Mouse (Mus musculus) left cerebral cortex, adult 9 months (tissue): Measurements from ENCODE around the gene Il1rl2.

Source experiments
- DNase-seq, 2 experiments: peaks; one replicate each; pipeline ENCODE4 v3.0.0; 2022; ENCODE audit warnings: low spot score in 2 of 2

Il1rl2 gene

DNA sequence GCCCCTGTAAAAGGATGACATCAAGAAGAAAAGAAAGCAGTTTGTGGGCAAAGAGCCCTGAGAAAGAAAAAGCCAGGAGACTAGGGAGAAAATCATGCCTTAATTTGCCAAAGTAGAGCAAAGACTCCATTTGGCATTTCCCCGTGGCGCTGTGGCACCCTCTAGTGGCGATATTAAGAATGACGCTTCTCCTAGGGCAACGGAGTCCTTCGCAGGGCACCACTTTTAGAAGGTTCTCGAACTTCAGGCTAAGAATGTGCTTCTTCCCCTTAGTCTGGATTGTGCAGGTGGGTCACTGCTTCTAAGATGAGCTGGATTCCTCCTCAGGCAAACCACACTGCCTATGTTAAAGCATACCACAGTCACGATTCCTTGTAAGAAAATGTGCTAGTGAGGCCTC, 54.4 kb downstream of the Il1rl2 start:
- peak in 1 of 2 experiments; percentile 55 for DNase-seq

DNA sequence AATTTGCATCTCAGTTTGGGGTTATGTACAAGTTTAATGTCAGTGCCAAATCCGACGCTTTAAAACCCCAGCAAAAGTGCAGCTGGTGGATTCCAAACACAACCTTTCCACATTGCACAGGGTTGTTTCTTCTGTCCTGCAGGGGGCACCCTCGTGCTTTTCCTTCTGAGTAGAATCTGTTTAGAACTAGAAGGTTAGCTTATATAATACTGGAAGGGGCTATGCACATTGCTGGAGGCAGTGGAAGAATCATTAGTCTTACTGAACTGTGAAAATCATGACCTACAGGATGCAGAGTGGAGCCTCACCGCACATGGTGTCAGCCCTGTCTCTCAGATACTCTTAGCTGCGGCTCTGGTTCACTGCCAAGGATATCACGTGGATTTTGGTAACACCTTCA, 55.7 kb downstream of the Il1rl2 start:
- DNase-seq: peak in 1 of 2 experiments; percentile 74

DNA sequence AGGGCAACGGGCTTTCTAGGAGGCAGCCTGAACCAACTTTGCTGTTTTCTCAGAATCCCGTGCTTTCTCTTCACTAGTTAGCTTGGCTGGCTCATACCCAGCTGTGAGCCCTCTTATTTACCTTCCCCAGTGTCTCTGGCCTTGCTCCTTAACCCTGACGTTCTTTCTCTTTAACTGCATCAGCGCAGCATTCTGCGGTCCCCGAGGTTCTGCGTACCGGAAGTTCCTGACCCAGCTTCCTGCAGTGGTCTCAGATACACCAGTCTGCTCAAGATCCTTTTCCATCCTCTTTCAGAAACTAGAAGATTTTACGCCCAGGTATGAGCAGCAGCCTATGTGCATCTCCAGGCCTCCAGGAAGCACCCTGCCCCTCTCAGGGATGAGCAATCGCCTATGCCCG, 56.6 kb downstream of the Il1rl2 start:
- no peak for DNase-seq

DNA sequence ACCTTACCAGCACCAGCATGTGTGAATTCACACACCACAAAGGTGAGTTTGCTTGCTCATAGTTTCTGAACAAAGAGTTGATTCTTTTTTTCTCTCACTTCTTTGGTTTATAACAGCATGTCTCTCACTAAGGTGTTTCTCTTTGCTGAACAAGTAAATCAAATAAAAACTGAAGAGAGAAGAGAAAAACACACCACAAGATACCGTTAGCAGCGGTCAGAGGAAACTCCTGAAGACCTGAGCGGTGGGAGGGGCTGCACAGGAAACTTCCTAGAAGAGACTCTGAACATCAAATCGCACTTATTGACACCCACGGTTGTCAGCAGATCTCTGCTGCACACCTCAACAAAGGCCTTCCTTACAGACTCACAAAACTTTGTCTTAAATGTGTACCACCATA, 58.4 kb downstream of the Il1rl2 start:
- no peak for DNase-seq

DNA sequence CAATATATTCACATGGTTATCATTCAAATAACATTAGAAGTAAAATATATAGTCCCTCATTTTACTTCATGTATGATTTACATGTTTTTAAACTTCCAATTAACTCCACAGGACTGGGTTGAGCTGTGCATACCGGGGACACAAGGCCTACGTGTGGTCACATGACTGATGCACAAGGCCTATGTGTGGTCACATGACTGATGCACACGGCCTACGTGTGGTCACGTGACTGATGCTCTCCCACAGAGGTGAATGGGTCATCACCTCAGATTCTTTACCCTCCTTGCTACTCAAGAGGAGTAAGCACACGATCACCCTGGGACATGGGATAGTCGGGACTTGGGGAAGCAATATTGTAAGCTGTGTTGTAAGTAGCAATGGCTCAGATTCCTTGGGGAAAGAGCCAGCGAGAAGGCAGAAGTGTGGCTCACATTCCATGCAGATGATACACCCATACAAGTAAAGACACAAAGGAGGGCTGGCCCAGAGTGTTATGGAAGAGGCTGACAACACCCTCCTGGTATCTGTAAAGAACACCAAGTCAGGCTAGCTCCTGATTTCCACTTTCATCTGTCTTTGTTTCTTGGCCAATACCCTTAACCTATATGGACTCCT, 60.6 kb downstream of the Il1rl2 start:
- DNase-seq: no peak

DNA sequence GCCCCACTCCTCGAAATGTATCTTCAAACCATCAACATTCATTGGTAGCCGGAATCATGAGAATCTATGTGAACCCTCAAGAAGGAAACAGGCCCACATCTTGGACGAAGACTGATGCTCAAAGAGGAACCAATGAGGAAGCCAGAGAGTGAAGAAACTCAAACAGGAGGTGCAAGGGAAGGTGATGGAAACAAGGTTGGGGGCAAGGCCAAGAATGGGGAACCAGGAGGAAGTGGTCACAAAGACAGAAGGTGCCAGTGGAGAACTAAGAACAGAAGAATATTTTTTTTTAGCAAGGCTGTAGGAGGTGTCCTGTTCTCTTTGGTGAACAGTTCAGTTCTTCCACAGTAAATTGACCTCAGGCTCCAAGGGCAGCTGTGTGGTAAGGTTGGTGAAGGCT, 67.0 kb downstream of the Il1rl2 start:
- DNase-seq: no peak

DNA sequence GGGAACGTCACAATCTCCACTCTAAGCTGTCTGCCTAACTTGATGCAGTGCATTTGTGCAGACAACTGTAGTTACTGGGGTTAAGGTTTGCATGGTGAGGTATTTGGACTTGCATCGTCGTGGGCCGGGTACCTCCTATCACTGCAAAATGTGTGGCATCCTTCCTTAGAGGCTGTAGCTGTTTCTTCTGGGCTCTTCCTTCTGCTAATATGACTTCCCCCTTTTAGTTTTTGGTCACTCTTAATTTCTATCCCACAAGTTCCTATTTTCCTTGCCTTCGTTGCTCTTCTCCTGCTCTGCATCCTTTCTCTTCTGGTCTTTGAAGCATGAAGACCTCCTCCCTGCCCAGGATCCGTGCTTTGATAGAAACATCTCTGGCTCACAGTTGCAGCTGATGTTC, 68.1 kb downstream of the Il1rl2 start:
- DNase-seq: no peak

DNA sequence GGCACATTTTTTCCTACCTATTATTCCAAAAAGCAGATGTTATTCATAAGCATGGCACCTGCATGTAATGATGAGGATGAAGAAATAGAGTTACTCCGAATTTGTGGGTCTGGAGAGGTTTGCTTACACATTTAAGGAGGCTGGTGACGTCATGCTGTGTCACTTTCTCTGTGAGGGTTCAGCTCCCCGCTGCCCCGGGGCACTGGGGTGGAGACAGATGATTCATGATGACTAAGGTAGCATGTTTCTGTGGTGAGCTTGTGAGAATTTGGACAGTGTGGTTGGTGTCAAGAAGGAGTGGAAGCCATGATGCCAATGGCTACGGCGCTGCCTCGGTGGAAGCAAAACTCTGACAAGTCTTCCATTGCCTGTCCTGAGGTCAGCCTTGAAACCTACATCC, 68.8 kb downstream of the Il1rl2 start:
- DNase-seq: no peak

DNA sequence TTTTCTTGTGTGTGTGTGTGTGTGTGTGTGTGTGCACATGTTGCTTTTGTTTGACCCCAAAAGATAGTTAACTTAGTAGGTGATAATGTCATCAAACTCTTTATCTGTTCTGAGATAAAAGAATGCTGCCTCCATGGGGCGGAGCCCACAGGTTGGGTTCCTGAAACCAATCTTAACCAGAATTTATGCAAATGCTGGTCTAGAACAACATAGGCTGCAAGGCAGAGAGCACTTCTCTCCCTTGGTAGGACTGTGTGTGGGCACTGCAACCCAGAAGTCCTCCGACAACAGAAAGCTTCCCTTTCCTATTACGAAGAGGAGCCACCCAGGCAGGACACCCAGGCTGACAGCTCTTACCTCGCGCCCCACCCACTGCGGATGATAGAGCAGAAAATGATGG, 75.2 kb downstream of the Il1rl2 start:
- no peak for DNase-seq

DNA sequence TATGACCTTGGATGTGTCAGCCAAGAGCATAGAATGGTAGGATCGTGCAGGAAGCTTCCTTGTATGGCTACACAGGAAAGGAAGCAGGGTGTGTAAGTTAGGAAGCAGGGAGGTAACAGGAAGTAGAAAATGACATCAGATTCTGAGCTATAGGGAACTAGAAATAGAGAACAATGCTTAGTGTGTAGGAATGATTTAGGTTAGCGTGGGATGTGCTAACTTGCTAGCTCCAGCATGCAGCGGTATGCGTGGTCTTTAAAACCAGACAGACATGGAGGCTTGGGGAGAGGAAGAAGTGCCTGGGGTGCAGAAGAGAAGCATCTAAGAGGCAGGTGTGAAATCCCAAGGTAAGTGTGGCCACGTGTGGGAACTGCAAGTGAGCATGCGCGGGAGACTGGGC, 80.3 kb downstream of the Il1rl2 start:
- peak in 1 of 2 experiments; percentile 13 for DNase-seq

DNA sequence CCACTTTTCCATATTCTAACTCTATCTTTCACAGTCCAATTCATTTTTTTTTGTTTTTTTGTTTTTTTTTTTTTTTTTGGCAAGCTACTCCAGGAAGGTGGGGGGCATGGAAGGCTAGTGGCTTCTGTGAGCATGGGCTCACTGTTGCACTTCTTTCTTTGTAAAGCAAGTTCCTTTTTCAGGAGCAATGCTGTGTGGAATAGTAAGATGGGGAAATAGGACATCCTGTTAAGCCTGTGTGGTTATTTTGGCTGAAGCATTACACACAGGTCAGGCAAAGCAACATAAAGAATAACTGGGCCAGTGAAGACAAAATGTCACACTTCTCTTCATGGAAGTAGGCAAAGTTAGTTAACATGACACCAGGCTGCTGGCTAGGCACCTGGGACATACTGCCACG, 85.5 kb downstream of the Il1rl2 start:
- DNase-seq: no peak

DNA sequence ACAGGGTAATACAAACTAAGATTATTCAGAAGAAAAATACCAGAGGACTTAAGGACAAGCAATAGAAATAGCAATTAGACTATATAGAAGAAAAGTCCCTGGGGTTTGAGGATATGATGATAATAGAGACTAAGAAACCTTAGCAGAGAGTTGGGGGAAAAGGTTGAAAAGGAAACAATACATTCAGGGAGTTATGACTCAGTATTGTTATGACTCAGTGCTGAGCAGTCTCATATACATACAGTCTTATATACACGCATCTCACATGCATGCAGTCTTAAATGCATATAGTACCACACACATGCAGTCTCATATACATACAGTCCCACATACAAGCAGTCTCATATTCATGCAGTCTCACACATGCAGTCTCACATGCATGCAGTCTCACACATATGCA, 88.6 kb downstream of the Il1rl2 start:
- DNase-seq: no peak

DNA sequence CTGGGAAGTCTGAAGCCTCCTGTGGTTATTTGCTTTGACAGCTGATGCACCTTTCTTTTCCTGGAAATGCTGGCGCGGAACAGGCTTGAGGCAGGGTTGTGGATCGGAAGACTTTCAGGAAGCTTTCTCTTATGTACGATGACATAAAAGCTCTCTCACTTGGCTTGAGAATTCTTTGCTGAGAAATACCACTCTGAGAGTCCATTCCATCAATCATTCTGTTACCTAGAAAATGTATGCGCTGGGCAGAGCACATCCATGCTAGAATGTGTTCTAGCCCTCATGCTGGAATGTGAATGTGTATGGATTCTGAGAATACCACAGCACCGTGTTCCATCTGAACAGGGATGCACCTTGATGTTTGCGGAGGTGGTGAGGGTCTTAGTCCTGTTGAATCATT, 89.9 kb downstream of the Il1rl2 start:
- DNase-seq: no peak

DNA sequence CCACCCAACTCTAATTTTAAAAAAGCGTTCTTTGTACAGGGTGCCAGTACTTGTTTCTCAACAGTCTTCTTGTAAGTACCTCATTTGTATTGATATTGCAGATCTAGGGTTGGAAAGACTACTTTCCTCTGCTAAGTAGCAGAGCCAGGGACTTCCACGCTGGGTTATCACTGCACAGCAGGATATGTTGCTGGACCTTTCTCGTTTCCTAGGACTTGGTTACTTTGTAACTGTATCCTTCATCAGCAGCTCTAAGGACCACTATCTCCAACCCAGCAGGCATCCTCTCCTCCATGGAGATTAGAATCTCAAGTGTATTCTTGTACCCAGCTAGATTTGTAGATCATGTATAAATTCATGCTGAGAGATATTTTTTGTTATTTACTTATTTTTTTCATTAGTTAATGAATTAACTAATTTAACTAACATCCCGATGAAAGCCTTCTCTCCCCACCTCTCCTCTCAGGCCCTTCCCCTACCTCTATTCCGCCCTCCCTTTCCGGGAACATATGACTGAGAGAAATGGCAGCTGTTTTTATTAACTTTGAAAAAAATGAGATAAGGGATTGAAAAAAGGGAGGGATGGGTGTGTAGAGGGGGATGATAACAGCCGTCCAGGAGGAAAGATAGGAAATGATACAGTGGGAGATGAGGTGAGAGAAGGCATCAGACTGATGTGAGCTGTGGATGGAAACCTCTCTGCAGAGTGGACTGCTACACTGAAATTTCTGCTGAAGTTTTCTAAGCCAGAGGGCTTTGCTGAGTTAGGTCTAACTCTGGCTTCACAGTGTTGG, 90.7 kb downstream of the Il1rl2 start:
- DNase-seq: no peak

DNA sequence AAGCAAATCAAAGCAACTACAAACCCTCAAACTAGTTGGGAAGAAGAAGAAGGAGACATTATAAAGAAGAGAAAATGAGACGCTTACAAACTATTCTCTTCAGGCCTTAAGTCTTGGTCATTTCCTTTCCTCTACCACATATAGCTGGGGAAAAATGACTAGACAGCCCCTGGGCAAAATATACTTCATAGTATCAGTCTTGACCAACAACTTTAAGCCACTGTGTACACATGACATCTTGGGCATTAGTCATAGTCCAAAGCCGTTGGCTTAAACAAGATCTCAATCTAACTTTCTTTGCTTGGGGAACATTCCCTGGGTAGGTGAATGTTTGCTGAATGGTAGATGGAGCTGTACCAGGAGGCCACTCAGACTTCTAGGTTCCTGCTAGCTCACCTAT, 92.6 kb downstream of the Il1rl2 start:
- no peak for DNase-seq
